Mouse (Mus musculus): ENCODE data around the gene Morn1.

The Morn1 gene

GRCm38 (mm10) chr4:155190275-155190674, 103.9 kb downstream of the Morn1 start:
- no peak for DNase-seq (ENCODE audit: low spot score in 2 of 2)
